Mouse (Mus musculus): Measurements from ENCODE around the gene Abca4.

Gene Abca4

DNA sequence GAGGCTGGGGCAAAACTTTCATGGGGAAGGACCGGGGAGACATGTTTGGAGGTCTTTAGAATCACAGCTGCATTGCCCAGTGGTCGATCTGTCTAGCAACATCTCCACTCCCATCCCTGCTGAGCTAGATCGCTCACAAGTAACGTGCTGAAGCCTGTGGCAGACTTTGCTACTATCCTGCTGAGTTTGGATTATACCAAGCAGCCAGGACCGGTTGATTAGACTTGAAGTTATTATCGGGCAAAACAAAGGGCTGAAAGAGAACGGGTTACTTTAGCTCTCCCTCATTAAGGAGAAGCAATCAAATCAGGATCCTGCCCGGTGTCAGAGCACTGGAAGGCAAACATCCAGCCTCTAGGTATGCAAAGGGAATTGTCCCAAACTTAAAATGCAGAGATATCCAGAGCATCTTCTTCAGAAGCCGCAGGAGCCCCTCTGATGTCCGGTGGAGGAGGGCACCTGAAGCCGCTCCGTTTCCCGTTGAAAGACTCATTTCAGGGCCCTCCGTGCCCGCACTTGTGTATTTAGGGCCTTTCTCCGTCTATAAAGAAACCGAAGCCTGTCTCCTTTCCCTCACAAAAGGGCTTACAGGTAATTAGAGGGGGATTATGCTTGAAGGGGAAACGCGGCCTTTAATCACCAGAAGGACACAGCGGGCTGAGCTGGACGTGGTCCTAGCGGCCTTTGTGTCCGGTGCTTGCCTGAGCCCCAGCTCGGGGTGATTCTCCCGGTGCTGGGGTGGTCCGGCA is at the start of gene Abca4:
Abca4 (plus strand) TSS at position 645 of the 749 bp plus-strand sequence.
- DNase-seq (ENCODE audit: low spot score in 2 of 2), result no peak

DNA sequence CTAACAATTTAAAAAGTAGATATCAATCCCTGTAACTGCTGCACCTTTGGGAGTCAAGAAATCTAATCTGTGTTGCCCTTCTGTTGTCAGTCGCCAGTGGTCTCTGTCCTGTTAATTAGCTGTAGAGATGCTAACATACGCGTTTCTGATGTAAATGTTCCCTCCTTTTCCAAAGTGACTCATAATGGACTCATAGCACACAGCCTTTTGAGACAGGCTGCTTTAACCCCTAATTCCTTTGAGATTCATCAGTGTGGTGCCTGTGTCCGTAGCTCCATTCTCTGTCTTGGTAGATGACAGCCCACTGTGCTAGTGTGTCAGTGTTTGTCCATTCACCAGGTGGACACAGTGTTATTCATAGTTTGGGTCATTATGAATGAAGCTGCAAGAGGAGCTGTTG is 49.1 kb upstream of the Abca4 start:
- no peak for DNase-seq (ENCODE audit: low spot score in 2 of 2)

DNA sequence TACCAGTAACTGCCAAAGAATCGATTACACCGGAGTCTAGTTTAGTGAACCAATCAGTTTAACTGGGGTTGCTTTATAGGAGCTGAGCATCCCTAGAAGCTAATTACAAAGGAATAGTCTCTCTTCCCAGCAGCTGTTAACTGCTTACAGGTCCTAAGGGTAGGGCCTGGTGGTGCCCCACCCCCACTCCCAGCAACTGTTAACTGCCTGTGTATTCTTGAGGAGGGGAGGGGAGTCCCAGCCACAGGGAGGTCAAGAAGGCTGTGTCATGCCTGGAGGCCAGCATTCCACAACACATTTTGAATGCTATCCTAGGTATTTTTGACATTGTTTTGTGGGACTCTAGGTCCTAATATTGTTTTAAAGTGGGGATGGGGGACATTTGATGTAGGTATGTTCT is 44.3 kb upstream of the Abca4 start:
- no peak for DNase-seq (ENCODE audit: low spot score in 2 of 2)

DNA sequence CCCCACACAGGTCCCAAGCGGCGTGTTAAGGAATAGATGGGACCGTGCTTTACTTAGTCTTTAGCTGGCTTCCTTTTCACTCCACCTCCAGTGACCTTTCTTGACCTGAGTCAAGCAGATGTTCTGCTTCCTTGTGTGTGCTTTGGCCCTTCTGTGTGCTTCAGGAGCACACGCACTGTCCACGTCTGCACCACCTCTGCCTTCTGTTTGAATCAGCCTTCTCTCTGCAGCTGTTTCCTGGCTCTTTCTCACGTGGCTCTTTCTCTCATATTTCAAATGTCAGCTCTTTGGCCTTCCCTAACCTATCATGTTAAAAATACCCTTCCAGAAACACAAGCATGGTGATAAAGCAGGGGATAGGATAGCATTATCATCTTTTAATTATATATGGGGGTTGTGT is 42.7 kb upstream of the Abca4 start:
- no peak for DNase-seq (ENCODE audit: low spot score in 2 of 2)

DNA sequence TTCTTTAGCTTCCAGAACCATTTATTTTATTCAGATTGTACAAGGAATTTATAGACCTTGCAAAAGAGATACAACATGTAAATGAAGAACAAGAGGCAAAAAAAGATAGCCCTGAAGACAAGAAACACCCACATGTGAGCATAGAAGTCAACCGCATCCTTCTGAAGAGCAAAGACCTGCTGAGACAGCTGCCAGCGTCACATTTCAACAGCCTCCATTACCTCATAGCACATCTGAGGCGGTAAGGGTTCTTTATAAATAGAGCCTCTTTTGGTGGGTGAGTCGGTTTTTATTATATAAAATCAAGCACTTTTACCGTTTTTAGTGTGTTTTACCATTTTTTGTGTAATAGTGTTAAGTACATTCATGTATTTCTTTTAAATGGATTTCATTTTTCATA is 34.4 kb upstream of the Abca4 start:
- no peak for DNase-seq (ENCODE audit: low spot score in 2 of 2)

DNA sequence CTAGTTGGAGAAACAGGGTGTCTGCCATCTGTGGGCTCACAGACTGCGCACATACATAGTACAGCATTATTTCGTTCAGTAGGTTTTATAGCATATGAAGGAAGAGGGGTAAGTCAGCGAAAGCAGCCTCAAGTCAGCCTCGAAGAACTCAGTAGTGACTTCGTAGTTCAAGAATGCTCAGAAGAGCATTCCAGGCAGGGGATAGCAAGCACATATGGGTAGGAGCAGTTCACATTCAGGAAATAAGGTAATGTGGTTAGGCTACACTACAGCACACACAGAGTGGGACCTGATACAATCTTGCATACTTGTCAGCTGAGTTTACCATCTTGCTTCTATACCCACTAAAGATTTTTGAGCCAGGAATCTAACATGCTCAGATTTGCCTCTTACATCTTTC is 34.0 kb upstream of the Abca4 start:
- no peak for DNase-seq (ENCODE audit: low spot score in 2 of 2)

DNA sequence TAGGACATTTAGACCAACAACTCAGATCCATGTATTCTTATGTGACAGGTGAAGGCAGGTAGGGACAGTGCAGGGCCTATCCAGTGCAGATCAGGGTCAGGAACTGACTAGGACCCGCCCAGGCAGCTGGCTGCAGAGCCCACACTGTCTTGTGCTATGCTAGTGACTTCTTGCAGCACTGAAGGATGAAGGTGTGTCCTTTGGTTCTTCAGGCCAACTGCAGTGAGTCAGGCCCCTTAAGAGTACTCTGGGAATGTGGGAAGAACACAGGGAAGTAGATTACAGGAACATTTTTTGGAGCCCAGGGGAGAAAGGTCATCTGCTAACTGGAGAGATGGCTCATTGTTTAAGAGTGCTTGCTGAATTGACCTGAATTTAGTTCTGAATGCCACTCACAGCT is 31.8 kb upstream of the Abca4 start:
- DNase-seq (ENCODE audit: low spot score in 2 of 2), result no peak

DNA sequence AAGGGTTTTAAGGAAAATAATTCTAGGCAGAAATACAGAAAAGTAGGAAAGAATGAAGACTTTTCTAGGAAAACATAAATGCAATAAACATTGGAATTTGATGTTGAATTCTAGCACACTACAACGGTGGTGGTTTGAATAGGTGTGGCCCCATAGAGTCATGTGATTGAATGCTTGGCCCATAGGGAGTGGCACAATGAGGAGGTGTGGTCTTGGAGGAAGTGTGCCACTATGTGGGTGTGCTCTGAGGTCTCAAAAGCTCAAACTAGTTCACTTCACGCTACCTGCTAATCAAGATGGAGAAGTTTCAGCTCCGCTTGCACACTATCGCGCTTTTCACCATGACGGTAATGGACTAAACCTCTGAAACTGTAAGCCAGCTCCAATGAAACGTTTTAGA is 25.8 kb upstream of the Abca4 start:
- no peak for DNase-seq (ENCODE audit: low spot score in 2 of 2)

DNA sequence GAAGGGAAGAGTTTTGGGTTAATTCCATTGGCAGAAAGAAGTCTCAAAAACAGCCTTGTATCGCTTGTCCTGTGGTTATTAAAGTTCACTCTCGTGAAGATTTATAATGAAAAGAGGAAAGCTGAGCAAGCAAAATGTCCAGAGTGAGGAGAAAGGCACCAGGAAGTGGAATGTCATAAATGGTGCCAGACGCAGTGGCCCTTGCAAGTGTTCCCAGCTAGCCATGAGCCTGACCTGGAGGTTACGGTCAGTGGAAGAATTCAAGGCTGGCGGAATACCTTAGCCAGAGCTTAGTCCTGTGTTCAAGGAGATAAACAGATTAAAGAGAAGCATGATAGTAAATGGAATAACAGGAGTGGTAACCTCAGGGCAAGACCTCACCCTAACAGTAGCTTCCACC is 25.1 kb upstream of the Abca4 start:
- no peak for DNase-seq (ENCODE audit: low spot score in 2 of 2)

DNA sequence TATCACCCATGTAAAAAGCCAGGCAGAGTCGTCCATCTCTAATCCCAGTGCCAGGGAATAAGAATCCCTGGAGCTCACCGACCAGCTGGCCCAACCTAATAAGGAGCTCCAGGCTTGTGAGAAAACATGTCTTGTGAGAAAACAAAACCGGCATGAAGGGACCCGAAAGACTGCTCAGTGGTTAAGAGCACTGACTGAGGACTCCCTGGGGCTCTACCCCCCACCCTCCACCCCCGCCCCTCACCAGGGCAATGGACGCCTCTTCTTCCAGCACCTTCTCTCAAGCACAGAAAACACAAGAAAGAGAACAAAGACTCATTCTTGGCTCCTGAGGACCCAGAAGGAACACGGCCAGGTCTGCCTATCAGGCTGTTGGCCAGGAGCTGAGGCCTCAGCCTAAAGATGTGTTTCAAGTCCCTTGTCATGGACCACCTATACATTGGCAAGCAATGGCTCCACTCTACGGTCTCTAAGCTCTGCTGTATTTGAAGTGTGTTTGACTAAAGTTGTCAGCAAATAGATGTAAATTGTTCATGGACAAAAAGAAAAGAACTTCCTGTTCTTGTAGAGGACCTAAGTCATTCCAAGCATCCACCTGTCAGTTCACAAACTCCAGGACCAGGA is 23.1 kb upstream of the Abca4 start:
- no peak for DNase-seq (ENCODE audit: low spot score in 2 of 2)

DNA sequence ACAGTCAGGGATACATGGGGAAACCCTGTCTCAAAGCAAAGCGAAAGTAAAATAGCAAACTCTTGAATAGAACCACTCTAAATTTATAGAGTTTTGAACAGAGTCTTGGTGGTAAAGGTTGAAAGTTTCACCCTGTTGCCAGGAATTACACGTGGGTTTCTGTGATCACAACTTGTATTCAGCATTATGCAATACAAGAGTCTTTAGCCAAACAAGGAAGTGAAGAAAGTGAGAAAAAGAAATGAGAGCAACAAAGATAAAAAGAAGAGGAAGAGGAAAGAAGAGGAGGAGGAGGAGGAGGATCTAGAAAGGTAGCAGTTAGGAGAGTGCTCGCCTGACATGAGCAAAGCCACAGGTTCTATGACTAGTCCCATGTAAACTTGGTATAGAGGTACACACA is 21.9 kb upstream of the Abca4 start:
- no peak for DNase-seq (ENCODE audit: low spot score in 2 of 2)

DNA sequence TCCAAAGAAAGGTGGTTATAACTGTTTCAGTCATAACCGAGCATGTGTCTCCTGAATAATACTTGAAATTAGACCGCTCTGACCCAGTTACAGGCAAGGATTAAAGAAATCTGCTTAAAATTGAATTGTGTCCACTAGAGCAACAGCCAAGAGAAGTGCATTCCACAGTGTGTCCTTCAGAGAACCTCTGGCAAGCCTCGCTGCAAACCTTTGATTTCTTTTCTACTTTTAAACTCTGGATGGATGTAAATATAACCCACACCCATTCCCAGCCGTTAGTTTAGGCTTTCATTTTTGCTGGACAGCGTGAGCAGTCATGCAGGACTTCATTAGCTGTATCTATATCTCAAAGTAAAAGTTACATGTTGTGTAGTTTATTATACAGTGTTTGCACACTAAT is 17.6 kb upstream of the Abca4 start:
- no peak for DNase-seq (ENCODE audit: low spot score in 2 of 2)

DNA sequence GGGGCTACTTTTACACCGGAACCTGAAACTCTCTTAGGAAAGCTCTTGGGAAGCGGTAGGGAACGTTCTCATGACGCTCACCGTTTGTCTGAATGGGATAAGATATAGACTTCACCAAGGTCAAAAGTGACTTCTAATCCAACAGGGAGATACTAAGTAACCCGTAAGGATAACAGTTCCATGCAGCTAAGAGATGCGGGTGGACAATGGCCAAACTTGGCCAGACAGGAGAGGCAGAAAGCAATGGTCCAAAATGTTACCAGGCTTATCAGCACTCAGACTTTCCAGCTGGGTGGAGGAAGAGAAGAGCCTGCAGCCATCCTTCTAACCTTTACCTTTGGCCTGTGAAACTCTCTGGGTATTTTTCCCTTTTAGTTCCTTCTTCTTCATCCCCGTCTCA is 16.5 kb upstream of the Abca4 start:
- no peak for DNase-seq (ENCODE audit: low spot score in 2 of 2)

DNA sequence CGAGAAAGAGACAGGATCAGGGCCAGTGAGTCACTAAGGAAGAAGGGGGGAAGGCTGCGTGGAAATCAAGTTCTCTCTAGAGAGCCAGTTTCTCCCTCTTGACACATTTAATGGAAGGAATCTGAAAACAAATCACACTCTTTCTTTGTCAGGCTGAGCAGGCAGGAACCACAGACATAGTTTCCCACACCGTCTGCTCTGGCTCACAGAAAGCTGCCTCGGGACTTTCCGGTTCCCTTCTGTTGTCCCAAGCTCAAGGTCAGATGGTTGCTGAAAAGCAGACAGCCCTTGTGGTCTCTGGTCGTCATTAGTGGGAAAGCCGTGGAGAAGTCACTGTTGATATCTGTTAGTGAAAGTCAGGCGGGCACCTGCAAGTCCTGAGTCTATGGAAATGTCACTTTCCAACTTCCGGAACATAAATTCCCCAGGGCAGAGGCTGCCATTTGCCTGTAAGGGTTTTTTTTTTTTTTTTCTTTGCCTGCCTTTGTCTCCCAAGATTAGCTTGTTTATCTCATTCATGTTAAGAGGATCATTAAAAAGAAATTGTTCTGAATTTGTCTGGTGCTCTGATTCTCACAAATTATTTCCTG is 10.9 kb upstream of the Abca4 start:
- DNase-seq (ENCODE audit: low spot score in 2 of 2), result no peak

DNA sequence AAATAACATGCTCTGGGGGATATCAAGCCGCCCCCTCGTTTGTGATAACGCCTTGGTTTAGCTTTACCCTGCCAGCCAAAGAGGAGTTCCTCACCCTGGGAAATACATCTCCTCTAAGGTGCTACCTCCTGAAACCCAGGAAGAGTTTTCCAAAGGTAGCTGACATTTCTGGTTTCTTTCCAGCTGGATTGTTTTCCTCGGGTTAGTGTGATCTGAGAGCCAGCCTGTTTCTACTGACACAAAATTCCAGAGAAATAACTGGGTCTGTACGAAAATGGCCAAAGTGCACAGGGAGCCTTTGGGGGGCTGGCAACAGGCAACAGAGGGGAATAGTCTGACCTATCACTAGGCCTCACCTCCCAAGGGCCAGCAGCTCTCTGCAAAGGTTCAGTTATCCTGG is 10.0 kb upstream of the Abca4 start:
- no peak for DNase-seq (ENCODE audit: low spot score in 2 of 2)

DNA sequence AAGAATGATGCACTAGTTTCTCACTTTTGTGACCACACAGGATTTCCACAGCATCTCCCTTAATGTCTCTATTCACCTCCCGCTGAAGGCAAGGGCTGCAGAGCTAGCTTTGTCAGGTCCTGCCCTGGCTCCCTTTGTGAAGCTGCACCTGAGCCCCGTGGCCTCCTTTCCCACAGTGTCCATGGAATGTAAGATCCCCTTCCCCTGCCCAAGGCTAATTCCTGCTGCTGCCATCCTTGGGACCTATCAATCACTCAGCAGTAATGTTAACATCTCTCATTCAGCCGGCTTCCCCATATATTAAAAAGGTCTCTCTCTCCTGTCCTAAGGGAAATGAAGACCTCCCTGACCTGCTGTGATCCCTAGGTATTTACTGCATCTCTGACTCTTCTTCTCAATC is 9.2 kb upstream of the Abca4 start:
- DNase-seq (ENCODE audit: low spot score in 2 of 2), result no peak

DNA sequence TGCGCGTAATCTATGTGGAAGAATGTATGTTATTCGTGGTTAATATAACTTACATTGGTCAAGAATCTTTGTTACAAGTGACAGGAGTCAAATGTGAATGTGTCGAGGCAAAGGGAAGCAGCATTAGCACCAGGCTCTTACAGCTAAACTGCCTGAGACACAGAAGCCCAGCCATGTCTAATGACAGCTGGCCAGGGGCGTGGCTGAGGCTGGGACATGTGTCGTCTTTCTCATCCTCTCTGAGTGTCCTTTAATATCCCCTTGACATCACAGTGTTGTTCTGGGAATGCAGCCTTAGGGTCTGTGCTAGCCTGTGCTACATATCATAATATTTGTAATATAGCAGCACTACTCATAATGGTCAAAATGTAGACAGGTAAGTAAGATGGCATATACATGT is 3.7 kb upstream of the Abca4 start:
- no peak for DNase-seq (ENCODE audit: low spot score in 2 of 2)

DNA sequence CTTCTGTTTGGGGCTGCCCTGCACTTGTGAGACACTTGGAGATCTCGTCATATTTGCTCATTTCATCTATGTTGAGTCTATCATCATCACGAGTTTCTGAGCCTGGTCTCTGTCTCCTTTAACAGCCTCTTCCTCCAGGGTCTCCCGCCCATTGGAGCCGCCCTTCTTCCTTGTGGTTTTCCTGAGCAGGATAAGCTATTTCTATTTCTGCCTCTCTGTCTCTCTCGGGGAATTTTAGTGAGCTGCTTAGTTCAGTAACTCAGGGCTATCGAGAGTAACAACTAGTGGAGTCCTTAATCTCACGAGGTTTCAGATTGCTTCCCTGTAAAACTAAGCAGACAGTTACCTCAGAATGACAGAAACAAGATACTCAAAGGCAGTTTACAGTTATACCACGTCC is 1.1 kb upstream of the Abca4 start:
- DNase-seq (ENCODE audit: low spot score in 2 of 2), result no peak

DNA sequence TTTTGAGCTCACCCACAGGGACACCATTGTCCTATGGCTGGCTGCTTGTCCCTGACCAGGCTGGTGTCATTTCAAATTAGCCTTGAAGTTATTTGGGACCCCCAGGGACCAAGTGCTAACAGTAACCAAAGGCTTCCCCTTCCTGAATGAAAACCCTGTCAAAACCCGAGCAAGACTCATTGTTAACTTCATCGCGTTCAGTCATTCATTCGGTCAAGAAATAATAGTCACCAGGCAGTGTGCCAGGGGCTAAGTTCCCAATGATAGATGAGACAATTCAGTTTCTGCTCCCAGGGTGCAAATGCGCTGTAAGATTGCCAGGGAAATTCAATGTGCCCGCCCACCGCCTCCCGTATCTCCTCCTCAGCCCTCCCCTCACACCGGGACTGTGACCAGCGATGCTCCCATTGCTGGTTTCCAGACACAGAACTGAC is 2.0 kb downstream of the Abca4 start:
- DNase-seq (ENCODE audit: low spot score in 2 of 2), result no peak

DNA sequence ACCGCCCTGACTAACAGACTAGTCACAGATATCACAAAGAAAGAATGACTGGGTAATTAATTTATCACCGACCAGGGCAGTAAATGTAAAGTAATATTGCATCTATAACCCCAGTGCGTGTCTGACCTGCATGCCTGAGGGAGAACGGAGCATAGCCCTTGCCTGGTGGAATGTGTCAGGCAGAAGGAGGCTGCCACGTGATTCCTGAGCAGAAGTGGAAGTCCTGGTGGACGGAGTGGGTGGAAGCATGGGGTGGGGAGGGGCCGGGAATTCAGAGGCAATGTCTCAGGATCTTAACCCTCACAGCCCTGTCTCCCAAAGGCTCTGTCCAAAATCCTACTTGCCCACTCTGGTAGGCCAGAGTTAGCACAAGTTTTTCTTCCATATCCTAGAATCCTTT is 3.2 kb downstream of the Abca4 start:
- DNase-seq (ENCODE audit: low spot score in 2 of 2), result no peak

DNA sequence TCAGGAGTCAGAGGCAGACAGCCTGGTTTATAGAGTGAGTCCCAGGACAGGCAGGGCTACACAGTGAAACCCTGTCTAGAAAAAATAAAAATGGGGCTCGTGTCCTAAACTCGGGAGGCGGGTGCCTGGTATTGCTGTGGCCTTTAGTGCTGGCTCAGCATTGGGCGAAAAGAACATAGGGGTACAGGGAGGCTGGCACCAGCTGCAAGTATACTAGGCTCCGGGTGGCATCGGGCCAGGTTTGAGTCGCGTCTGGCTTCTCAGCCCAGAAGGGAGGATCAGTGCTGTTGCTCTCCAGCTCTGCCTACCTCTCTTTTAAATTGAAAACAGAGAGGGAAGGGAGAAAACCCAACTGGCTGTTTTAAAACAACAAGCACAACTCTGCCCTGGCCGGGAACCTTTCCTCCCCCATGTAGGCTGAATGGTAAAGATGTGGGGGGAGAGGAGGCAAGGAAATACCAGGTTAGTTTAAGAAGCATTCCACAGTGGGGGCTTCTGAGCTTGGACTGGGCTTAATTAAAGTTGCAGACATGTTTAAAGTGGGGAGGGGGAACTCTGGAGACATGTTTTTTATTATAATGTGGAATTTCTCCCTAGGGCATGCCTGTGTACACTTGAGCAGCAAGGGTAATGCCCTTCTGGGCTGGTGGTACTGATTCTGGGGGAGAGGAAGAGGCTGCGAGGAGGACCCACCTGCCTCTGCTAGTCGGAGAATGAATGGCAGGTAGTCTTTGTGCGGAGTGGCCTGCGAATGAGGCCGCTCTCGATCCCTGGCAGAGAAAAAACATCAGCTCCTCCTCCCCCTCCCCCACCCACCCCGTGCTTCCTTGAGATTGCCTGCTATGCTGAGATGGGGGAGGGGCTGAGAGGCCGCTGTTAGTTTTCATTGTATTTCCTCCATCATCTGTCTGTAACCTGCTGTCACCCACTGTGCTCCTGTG is 3.9 kb downstream of the Abca4 start:
- DNase-seq (ENCODE audit: low spot score in 2 of 2), result no peak

DNA sequence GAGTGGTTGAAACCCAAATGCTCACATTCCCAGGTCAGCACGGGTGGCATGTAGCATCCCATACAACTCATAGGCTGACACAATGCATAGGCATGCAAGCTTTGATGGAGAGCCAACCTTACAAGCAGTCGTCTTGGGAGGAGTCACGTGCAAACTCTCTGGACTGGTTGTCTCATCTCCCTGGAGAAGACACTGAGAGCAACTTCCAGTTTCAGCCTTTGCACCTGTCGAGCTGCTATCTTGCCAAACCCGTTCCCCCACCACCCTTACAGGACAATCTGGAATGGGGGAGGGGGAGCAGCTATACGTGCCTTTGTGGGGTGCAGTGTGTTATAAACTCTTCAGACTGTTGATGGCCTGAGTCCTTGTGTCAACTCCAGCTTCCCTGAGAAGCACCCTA is 4.9 kb downstream of the Abca4 start:
- DNase-seq (ENCODE audit: low spot score in 2 of 2), result no peak
